Mouse (Mus musculus): ENCODE measurements around the gene Gpn1.
"Not testable (repeated sequence)": the region's sequence is repeated elsewhere in the genome, so short reads cannot be mapped to it uniquely, and the experiment has no call there.

The Gpn1 gene

DNA sequence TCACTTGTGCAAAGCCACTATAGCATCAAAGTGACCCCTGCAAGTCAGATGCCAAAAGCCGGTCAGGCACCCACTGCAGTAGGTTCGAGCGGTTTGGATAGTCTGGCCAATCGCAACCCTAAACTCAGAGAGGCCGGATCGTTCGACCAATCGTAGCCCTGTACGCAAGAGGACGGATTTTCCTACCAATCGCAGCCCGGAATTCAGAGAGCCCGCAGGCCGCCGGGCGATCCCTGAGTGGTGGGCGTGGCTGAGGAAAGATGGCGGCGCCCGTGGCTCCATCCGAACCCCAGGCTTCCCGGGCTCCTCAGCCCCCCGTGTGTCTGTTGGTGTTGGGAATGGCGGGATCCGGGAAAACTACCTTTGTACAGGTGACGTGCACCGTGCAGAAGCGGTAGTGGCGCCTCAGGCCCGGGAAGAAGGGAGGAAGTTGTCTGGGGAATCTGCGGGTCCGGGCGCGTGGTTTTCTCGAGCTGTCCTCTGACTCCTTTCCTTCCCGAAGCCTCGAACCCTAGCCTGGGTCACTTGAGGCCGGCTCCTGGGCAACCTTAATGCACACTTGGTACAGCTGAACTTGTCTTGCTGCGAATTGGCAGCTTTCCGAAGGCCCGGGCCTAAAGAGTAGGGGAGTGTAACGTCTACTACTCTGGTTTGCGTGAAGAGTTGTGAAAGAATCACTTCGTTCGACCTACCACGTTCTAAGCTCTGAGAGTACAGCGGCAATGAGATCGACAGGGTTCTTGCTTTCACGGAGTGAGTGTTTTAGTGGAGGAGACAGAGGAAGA is at the start of gene Gpn1:
Gpn1 (plus strand) TSS at position 229 of the 785 bp plus-strand sequence.
- DNase-seq, result peak; percentile 90 to 92

DNA sequence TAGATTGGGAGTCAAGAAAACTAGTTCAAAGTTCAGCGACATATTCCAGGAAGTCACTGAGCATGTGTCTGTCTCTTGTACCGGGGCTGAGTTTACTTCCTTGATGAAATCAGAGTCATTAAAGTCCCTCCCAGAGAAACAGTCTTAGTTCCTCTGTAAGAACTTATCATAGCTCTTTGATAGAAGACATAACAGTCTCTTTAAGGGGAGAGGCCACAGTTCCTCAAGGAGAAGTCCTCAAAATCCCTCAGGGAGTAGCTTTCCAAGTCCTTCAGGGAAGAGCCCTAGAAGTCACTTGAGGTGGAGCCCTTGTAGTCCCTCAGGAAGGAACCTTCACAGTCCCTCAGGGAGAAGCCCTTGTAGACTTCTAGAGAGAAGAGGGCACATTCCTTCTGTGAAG is 43.2 kb upstream of the Gpn1 start:
- DNase-seq, result no peak

- DNase-seq, result peak; percentile 84 to 92
These were observed 42.5 kb upstream of the Gpn1 start, which contains the start of gene Zfp512 for GRCm38 (mm10) chr5:31451878-31452561. Gene Zfp512, plus strand, starts transcription at chr5:31452431.

GRCm38 (mm10) chr5:31452562-31452878 is 42.0 kb upstream of the Gpn1 start:
- no peak for DNase-seq

DNA sequence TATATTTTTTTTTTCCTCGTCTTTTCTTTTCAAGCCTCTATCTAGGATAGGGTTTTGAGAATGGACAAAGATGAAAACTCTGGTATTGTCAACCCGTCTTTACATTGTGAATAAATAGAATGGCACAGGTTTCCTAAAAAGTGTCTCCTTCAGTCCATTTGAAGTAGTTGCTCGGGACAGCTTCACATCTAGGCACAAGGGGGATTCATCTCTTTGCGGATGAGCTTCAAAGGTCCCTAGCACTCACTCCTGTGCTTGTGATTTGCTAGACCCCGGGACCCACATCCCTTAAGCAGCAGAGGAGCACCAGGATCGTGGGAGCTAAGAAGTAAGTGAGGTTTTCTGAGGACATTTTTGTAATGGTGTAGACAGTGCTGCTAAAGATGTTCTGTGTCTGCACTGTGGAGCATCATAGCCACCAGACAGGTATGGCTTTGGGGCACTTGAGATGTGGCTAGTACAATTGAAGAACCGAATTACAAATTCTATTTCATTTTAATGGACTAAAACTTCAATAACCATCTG is 41.6 kb upstream of the Gpn1 start:
- DNase-seq, result peak in 1 of 2 experiments; percentile 8

DNA sequence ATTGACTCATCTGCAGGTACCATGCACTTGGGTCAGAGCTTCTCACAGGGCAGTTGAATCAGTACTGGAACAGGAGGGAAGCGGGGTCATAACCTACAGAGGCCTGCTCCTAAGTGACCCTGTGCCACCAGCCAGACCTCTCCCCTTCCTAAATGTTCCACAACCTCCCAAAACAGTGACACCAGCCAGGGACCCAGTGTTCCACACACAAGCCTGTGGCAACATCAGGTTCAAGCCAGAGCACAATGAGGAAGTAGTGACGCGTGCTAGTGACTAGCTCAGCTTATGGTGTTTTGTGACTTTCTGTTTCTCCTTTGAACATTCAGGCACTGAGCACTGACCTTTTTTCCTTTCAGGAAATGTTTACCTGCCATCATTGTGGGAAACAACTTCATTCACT is 26.7 kb upstream of the Gpn1 start:
- no peak for DNase-seq

DNA sequence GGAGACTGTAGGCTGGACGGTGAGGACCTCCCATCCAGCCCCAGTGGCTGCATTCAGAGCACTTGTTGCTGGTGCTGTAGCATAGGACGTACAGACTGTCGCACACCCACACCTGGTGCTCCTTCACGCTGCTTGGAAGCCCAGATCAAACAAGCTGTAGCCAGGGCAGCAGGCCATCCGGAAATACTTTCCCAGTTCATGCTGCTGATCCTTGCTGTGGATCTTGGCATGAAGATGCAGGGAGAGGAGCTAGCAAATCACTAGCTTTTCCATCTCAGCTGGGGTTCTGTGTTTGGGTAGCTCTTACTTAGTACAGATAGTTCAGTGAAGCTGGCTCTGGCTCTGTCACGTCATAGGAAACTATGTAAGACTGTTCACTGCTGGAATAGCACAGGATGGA is 24.8 kb upstream of the Gpn1 start:
- no peak for DNase-seq

- peak; percentile 15 to 29 for DNase-seq
These were observed 24.2 kb upstream of the Gpn1 start for GRCm38 (mm10) chr5:31470334-31470733.

GRCm38 (mm10) chr5:31480536-31480935 is 14.0 kb upstream of the Gpn1 start:
- no peak for DNase-seq

GRCm38 (mm10) chr5:31485440-31485839 is 9.1 kb upstream of the Gpn1 start, which contains the start of gene 4930548H24Rik:
Gene 4930548H24Rik, plus strand, starts transcription at chr5:31485740.
- DNase-seq, result no peak

DNA sequence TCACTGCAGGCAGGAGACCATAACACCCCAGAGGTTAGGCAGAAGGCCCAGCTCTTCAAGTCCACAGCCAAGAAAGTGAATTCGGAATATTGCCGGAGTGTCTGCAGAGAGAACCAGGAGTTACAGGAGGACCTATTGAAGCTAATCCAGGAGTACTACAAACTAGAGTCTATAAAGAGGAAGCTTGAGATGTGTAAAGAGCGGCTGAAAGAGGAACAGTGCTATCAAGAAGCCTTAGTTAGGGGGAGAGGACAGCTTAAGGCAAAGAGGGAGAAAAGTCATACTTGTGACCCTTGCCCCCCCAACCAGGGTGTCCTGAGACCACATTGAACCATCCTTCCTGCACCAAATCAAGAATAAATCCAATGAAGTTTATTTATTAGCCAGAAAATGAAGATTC is 6.7 kb upstream of the Gpn1 start:
- no peak for DNase-seq

GRCm38 (mm10) chr5:31489116-31489769 is 5.3 kb upstream of the Gpn1 start:
- DNase-seq, result no peak

DNA sequence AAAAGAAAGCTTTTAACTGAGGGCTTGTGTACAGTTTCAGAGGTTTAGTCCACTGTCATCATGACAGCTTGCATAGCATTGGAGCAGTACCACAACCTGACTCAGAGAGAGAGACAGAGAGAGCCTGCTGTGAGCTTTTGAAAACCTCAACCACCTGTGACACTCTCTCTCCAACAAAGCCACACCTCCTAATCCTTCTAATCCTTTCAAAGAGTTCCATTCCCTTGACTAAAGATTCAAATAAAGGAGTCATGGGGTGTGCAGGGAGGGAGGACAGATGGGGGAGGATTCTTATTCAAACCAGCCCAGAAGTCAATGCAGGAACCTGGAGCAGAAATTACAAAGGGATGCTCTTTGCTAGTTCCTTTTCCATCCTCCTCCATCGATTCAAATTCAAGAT is 2.5 kb upstream of the Gpn1 start:
- DNase-seq, result no peak

GRCm38 (mm10) chr5:31504843-31505242 is 10.3 kb downstream of the Gpn1 start:
- DNase-seq, result no peak

GRCm38 (mm10) chr5:31512481-31512880 is 17.9 kb downstream of the Gpn1 start:
- no peak for DNase-seq

DNA sequence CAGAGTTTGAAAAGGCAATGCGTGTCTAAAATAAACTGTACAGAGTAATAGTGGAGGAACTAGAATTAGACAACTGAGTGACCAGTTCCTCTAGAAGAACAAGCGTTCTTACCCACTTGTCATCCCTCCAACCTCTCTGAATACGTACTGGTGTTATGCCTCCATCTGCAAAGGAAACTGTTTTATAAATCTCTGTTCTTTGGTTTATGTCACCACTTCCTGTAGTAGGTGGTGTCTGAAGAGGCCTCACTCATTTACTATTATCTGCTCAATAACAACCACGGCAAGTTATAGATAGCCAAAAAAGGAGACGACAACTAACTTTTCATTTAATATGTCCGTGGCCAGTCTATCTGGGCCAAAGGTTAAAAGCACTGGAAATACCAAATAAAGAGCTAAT is 26.0 kb downstream of the Gpn1 start:
- no peak for DNase-seq

- DNase-seq, result peak; percentile 84 to 87
These were observed 32.0 kb downstream of the Gpn1 start, which contains the start of gene Slc4a1ap for GRCm38 (mm10) chr5:31526354-31527116. Gene Slc4a1ap, plus strand, starts transcription at chr5:31526995.

GRCm38 (mm10) chr5:31527117-31527680 is 32.7 kb downstream of the Gpn1 start:
- no peak for DNase-seq

GRCm38 (mm10) chr5:31527707-31528106 is 33.2 kb downstream of the Gpn1 start, which contains the start of gene Supt7l:
Gene Supt7l, minus strand, starts transcription at chr5:31527807.
- not testable (repeated sequence) for DNase-seq

DNA sequence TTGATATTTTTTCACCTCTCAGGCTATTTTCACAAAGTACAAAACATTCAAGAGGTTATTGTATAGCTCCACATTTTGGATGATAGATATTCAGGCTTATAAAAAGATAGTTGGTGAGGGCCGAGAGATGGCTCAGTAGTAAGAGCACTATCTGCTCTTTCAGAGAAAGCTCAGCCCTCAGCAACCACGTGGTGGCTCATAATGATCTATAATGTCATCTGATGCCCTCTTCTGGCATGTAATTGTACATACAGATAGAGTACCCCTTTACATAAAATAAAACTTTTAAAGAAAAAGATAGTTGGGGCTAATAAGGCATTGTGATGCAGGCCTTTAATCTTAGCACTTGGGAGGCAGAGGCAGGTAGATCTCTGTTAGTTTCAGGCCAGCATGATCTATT is 34.0 kb downstream of the Gpn1 start:
- no peak for DNase-seq

DNA sequence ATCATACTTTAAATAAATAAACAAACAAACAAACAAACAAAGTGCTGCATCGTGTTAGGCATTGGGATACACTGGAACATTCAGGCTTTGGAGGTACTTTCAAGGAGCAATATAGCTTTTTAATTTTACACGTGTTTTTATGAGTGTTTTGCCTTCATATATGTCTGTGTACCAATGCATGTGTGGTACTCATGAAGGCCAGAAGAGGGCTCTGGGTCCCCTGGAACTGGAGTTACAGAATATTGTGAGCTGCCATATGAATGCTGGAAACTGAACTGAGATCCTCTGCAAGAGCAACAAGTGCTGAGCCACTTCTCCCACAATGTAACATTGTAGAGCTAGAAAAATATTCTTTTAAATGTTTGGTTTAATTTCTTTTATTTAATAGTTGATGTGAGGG is 40.7 kb downstream of the Gpn1 start:
- no peak for DNase-seq

- no peak for DNase-seq
These were observed 64.9 kb downstream of the Gpn1 start for GRCm38 (mm10) chr5:31559401-31559800.

Measured in cerebellum, postnatal 25 days (tissue).